Mouse (Mus musculus): ENCODE results near the gene Nkd1. TPM values are rescaled to one million over a fixed set of nuclear protein-coding genes. Genes with fewer than 3 reads are reported as not detected.

Gene Nkd1
- polyA plus RNA-seq, 1 experiment: 143 TPM

DNA sequence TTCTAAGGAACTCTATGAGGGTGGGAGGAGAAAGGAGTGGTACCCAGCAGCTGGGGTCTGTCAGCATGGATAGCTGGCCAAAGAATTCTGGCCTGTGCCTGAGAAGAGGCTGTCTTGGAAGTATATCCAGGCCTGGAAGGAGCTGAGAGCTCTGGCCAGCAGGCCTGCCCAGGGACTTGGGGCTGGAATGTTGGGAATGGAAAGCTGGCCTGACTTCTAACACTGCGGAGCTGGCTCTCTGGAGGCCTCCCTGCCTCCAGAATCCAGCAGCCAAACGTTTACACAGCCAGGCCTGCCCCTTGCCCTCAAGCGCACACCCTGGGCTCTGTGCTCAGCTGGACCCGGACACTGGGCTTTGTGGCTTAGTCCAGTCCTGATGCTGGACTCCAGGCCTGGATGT is 34.5 kb downstream of the Nkd1 start:
- no peak for TF ChIP-seq CTCF (IDR thresholded peaks at IDR 0.05; ENCODE audit: insufficient read depth, low read length)
- TF ChIP-seq POLR2A (IDR thresholded peaks at IDR 0.05; ENCODE audit: borderline replicate concordance, extremely low read depth, low read depth, low read length): no peak
- Histone ChIP-seq H3K4me1 (ENCODE audit: control insufficient read depth, insufficient read depth, low read length) (peaks cover 33% of the 10 kb centered on the region), H3K4me3 (replicated peaks; ENCODE audit: extremely low read depth, low read depth, low read length) (no peak overlapping the region)
- DNase-seq: no peak
- WGBS: 40% methylated on average over 4 of the region's 4 CpGs

DNA sequence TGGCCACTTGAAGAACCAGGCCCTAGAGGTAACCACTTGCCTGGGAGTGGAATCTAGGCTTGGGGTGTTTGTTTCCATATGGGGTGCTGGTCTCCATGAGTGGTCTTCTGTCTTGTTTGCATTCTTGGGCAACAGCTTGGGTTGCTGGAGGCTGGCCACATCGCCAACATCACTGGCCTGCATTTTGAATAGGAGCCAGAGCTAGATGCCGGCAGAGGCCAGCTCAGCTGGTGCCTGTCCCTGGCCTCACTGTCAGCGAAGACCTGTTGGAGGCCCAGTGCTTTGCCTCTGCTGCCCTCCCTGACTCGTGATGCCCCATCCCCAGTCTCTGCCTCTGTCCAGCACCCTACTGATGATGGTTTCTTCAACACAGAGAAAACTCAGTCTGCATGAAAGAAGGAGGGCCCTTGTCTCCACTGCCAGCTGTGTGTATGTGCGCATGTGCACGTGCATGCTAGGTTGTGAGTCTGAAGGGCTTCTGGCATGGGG is 38.9 kb downstream of the Nkd1 start:
- H3K4me3 ChIP-seq (replicated peaks; ENCODE audit: extremely low read depth, low read depth, low read length): no peak overlapping the region

DNA sequence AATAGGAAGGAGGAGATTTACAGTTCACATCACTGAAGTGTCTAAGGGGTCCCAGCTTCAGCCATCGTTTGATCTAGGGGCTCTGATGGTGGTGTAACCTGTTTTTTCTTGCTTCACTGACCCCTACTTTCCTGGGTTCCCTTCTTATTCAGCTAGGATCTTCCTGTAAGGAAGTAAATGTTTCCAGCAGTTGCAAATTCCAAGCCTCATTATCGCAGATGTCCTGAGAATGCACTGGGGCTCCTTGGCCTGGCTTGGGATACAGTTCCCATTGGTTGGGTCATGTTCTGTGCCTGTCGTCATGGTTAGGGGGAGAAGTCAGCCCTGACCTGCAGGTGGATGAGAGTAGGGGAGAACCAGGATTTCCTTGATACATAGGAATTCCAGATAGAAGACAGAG is 40.2 kb downstream of the Nkd1 start:
- DNase-seq: no peak
- TF ChIP-seq POLR2A (IDR thresholded peaks at IDR 0.05; ENCODE audit: borderline replicate concordance, extremely low read depth, low read depth, low read length) (no peak), CTCF (IDR thresholded peaks at IDR 0.05; ENCODE audit: insufficient read depth, low read length) (no peak)
- peaks cover 44% of the 10 kb centered on the region for H3K4me1 ChIP-seq (ENCODE audit: control insufficient read depth, insufficient read depth, low read length)
- WGBS: 37% methylated on average over 3 of the region's 3 CpGs
- no peak overlapping the region for H3K4me3 ChIP-seq (replicated peaks; ENCODE audit: extremely low read depth, low read depth, low read length)

More for the DNA sequence above, 38.9 kb downstream of the Nkd1 start:
- peaks cover 45% of the 10 kb centered on the region for H3K4me1 ChIP-seq (ENCODE audit: control insufficient read depth, insufficient read depth, low read length)
- no peak for DNase-seq
- whole genome bisulfite sequencing: 49% methylated on average over 6 of the region's 6 CpGs
- TF ChIP-seq CTCF (IDR thresholded peaks at IDR 0.05; ENCODE audit: insufficient read depth, low read length) (no peak), POLR2A (IDR thresholded peaks at IDR 0.05; ENCODE audit: borderline replicate concordance, extremely low read depth, low read depth, low read length) (no peak)

DNA sequence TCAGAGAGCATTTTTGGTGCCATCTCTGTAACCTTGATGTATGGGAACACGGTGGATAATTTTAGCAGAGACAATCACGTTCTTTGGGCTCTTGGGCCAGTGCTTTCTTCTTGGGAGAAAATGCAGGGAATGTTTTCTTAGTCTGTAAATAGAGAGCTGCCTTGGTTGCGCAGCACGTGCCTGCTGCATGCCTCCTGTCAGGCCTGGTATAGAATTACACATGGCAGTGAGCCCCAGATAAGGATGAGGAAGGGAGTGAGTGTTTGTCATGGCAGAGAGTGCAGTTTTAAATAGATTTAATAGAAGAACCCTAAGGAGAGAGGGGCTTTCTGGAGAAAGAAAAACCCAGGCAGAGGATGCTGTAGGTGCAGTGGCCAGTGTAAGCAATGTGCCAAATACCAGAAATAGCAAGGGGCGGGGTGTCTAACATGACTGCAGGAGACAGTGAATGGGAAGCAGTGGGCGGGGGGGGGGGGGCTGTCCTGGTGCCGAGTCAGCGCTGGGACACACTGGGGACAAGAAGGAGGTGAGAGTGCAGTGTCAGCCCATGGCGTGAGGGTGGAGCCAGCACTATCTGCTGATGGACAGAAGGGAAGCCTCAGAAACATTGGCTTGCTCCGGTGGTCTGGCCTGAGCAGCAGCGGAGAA is 43.2 kb downstream of the Nkd1 start:
- Histone ChIP-seq H3K4me1 (ENCODE audit: control insufficient read depth, insufficient read depth, low read length) (peaks cover 49% of the 10 kb centered on the region), H3K4me3 (replicated peaks; ENCODE audit: extremely low read depth, low read depth, low read length) (no peak overlapping the region)
- WGBS: 27% methylated on average over 9 of the region's 11 CpGs
- no peak for TF ChIP-seq CTCF (IDR thresholded peaks at IDR 0.05; ENCODE audit: insufficient read depth, low read length)
- TF ChIP-seq POLR2A (IDR thresholded peaks at IDR 0.05; ENCODE audit: borderline replicate concordance, extremely low read depth, low read depth, low read length): no peak
- no peak for DNase-seq

DNA sequence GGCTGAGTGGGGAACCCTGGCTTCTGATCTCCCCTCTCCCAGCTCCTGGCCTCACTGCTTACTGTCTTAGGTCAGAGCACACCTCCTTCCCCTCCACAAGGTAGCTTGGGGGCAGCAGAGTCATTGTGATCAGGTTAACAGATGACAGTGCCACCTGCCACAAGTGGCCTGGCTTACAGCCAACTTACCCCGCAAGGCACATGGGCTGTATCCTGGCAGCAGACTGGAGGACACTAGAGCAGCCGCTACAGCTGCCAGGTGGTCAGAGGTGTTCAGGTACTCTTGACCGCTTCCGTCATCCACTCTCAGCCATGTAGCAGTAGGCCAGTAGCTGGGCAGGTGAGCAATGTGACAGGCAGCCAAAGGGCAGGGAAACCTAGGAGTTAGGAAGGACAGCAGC is 45.0 kb downstream of the Nkd1 start:
- WGBS: 50% methylated on average over 4 of the region's 4 CpGs
- TF ChIP-seq CTCF (IDR thresholded peaks at IDR 0.05; ENCODE audit: insufficient read depth, low read length): no peak
- no peak for TF ChIP-seq POLR2A (IDR thresholded peaks at IDR 0.05; ENCODE audit: borderline replicate concordance, extremely low read depth, low read depth, low read length)
- Histone ChIP-seq H3K4me1 (ENCODE audit: control insufficient read depth, insufficient read depth, low read length) (peaks cover 45% of the 10 kb centered on the region), H3K4me3 (replicated peaks; ENCODE audit: extremely low read depth, low read depth, low read length) (no peak overlapping the region)
- DNase-seq: peak; percentile 70

DNA sequence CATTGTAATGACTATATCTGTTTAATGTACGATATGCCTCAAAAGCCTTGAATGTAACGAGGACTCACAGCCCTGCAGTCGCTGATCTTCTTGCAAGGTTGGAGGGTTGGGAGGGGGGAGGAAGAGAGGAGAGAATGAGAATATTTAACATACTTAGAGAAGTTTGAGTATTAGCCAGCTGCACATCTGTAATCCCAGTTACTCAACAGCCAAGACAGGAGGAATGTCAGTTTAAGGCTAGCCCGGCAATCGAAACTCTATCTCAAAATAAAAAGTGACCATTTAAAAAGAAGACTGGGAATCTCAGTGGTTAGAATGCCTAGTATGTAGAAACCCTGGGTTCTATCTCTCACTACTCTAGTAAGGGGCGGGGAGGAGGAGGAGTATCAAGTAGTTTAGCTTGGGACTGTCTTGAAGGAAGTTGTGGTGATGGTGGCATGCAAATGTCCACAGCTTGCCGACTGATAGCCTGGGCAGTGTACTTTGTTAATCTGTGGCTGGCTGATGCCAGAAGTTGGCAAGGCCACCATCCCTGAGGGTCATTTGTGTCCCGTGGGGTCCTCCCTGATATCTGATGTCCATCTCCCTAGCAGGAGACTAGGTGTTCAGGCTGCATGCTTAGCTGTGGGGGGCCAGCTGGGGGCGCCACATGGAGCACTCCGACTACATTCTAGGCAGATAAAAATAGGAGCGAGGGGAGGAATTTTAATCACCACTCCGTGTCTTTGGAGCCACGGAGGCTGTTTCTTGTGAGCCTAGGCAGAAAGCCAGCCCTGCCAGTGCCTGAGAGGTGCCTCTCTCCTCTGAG is 46.4 kb downstream of the Nkd1 start:
- TF ChIP-seq POLR2A (IDR thresholded peaks at IDR 0.05; ENCODE audit: borderline replicate concordance, extremely low read depth, low read depth, low read length) (no peak), CTCF (IDR thresholded peaks at IDR 0.05; ENCODE audit: insufficient read depth, low read length) (0 out of 2 replicates have a peak, but pooled peaks have one; percentile 16)
- Histone ChIP-seq H3K4me3 (replicated peaks; ENCODE audit: extremely low read depth, low read depth, low read length) (no peak overlapping the region), H3K4me1 (ENCODE audit: control insufficient read depth, insufficient read depth, low read length) (peaks cover 49% of the 10 kb centered on the region)
- no peak for DNase-seq
- 40% methylated on average over 13 of the region's 13 CpGs for WGBS

DNA sequence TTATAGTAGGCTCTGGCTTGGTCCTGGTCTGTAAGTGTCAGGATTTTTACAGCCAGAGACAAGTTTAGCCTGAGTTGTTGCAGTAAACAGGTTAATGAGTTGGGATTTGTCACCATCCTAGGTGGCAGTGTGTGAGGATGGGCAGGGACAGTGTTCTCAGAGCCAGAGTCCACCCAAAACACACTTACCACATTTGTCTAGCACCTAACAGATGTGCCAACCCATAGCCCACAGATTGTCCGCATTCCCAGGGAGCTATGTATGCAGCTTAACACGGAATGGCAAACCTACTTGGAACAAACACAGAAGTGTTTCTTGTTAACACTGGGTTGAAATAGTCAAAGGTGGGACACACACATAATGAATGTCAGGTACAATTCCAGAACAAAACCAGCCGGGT is 47.1 kb downstream of the Nkd1 start:
- WGBS: 77% methylated on average over 3 of the region's 3 CpGs
- Histone ChIP-seq H3K4me3 (replicated peaks; ENCODE audit: extremely low read depth, low read depth, low read length) (no peak overlapping the region), H3K4me1 (ENCODE audit: control insufficient read depth, insufficient read depth, low read length) (peaks cover 49% of the 10 kb centered on the region)
- DNase-seq: no peak
- TF ChIP-seq POLR2A (IDR thresholded peaks at IDR 0.05; ENCODE audit: borderline replicate concordance, extremely low read depth, low read depth, low read length) (no peak), CTCF (IDR thresholded peaks at IDR 0.05; ENCODE audit: insufficient read depth, low read length) (no peak)

DNA sequence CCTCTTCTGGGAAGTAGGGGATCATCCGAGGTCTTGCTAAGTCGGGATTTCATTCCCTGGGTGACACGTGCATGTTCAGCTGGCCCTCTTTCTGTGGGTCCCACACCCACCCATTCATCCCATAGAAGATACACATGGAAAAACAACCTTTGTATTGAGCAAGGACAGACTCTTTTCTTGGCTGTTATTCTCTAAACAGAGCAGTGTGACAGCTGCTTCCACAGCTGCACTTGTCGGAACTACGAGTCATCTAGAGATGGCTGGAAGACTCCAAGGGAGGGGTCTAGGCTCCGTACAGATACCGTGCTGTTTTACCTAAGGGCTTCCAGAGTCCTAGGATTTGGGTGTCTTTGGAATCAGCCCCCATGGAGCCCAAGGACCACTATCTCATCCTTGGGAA is 48.2 kb downstream of the Nkd1 start:
- Histone ChIP-seq H3K4me1 (ENCODE audit: control insufficient read depth, insufficient read depth, low read length) (peaks cover 43% of the 10 kb centered on the region), H3K4me3 (replicated peaks; ENCODE audit: extremely low read depth, low read depth, low read length) (no peak overlapping the region)
- DNase-seq: no peak
- WGBS: 48% methylated on average over 7 of the region's 7 CpGs
- TF ChIP-seq POLR2A (IDR thresholded peaks at IDR 0.05; ENCODE audit: borderline replicate concordance, extremely low read depth, low read depth, low read length) (no peak), CTCF (IDR thresholded peaks at IDR 0.05; ENCODE audit: insufficient read depth, low read length) (no peak)

DNA sequence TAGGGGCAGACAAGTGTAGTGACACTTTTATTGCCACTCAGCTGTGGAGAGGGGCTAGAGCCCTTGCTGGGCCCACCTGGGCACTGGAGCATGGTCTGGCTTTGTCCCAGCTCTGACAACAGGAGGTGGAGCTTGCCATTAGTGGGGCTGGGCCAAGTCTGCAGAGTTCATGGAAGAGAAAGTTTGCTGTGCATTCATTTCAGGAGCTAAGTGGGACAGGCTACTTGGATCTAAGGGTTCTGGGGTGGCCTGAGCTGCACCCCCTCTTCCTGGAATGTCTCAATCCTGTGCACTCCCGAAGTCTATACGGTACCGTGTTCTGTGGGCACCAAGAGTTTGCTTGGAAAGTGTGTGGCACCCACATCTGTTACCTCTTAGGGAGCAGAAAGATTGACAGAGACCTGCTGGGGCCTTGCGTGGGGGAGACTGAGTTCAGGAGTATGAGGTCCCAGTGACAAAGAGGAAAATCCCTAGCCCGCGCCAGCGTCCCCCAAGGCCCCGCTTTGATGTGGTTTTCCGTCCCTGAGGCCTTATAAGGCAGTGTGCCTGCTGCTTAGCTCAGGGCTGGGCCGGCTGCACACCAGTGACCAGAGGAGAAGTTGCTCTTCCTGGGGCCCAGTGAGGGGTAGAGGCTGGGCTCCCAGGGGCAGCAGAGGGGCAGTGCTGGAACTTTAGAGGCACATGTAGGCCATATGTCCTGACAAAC is 49.3 kb downstream of the Nkd1 start:
- no peak for DNase-seq
- 54% methylated on average over 10 of the region's 10 CpGs for WGBS
- H3K4me1 ChIP-seq (ENCODE audit: control insufficient read depth, insufficient read depth, low read length): peaks cover 37% of the 10 kb centered on the region
- no peak overlapping the region for H3K4me3 ChIP-seq (replicated peaks; ENCODE audit: extremely low read depth, low read depth, low read length)
- TF ChIP-seq CTCF (IDR thresholded peaks at IDR 0.05; ENCODE audit: insufficient read depth, low read length) (no peak), POLR2A (IDR thresholded peaks at IDR 0.05; ENCODE audit: borderline replicate concordance, extremely low read depth, low read depth, low read length) (no peak)

Data from lung, adult 2 months (tissue).